Mouse (Mus musculus) embryonic facial prominence, embryonic 13.5 days (tissue): Measurements from ENCODE around the gene Gpr162. TPM values are rescaled to one million over a fixed set of nuclear protein-coding genes. Genes with fewer than 3 reads are reported as not detected.

Experiments
- ATAC-seq: fragments of 200-750 bp; cut with Nextera tagmentation; 2 replicates; pipeline ENCODE4 v1.8.0; 2017; ENCODE audit warnings: low read depth; ENCODE audit not compliant: insufficient number of reproducible peaks, insufficient read depth, low FRiP score, low TSS enrichment
- H3K27ac ChIP-seq: fragments of 300-500 bp; sonication (generic); 2 replicates; pipeline ENCODE4 v1.5.1; 2015; ENCODE audit warnings: moderate library complexity, mild to moderate bottlenecking, inconsistent platforms
- H3K27me3 ChIP-seq: fragments of 300-500 bp; sonication (generic); 2 replicates; pipeline ENCODE4 v1.6.1; 2015; ENCODE audit warnings: mild to moderate bottlenecking, inconsistent platforms
- H3K36me3 ChIP-seq: fragments of 300-500 bp; sonication (generic); 2 replicates; pipeline ENCODE4 v1.6.1; 2015; ENCODE audit warnings: mild to moderate bottlenecking, inconsistent platforms
- H3K4me1 ChIP-seq: fragments of 300-500 bp; sonication (generic); 2 replicates; pipeline ENCODE4 v1.6.1; 2015; ENCODE audit warnings: inconsistent platforms
- H3K4me2 ChIP-seq: fragments of 300-500 bp; sonication (generic); 2 replicates; pipeline ENCODE4 v1.6.1; 2015; ENCODE audit warnings: moderate library complexity, mild to moderate bottlenecking, inconsistent platforms
- H3K4me3 ChIP-seq: fragments of 300-500 bp; sonication (generic); 2 replicates; pipeline ENCODE4 v1.5.1; 2015; ENCODE audit warnings: mild to moderate bottlenecking, inconsistent platforms
- H3K9ac ChIP-seq: fragments of 300-500 bp; sonication (generic); 2 replicates; pipeline ENCODE4 v1.6.1; 2015; ENCODE audit warnings: mild to moderate bottlenecking, inconsistent platforms
- H3K9me3 ChIP-seq: fragments of 300-500 bp; sonication (generic); 2 replicates; pipeline ENCODE4 v1.6.1; 2016; ENCODE audit warnings: inconsistent platforms
- WGBS: fragments of 180-500 bp; shearing (Covaris S2); methylation state at CpG from one replicate; pipeline ENCODE4 v1.1.7; 2015; ENCODE audit warnings: mixed read lengths; 5-methylcytosine and 5-hydroxymethylcytosine counted together
- polyA plus RNA-seq: library from polyadenylated mRNA; unstranded; fragments of >200 nt; fragmentation: Nextera tagmentation; extraction: Ambion mirVana; gene quantifications from 2 replicates; pipeline ENCODE4 v1.2.1, GENCODE M21; 2015

Gpr162 gene
- 2.0 and 2.4 TPM in 2 replicates for polyA plus RNA-seq

- H3K36me3 ChIP-seq, result no peaks in the 10 kb centered on the region
- 0 out of 2 replicates have a peak, but pooled peaks have one; percentile 1 for ATAC-seq
Measured at GRCm38 (mm10) chr6:124863658-124864298, at the start of gene Gpr162. Gene Gpr162, minus strand, starts transcription at chr6:124863983.

GRCm38 (mm10) chr6:124913214-124913613 lies 49.4 kb upstream of the Gpr162 start:
- Histone ChIP-seq H3K27ac (peak overlapping the region; percentile 3; the same call in 1 of the 2 replicates), H3K9ac (no peak overlapping the region), H3K4me3 (no peak overlapping the region), H3K9me3 (no peaks in the 10 kb centered on the region), H3K27me3 (peaks cover 17% of the 10 kb centered on the region), H3K36me3 (peaks cover 28% of the 10 kb centered on the region), H3K4me2 (no peak overlapping the region), H3K4me1 (peaks cover 54% of the 10 kb centered on the region)
- whole genome bisulfite sequencing, result 68% methylated on average over 6 of the region's 6 CpGs
- no peak for ATAC-seq

More at GRCm38 (mm10) chr6:124863658-124864298, at the start of gene Gpr162:
- H3K9me3 ChIP-seq, result no peaks in the 10 kb centered on the region
- H3K4me1 ChIP-seq, result peaks cover 49% of the 10 kb centered on the region
- WGBS, result 1% methylated on average over 42 of the region's 43 CpGs
- peak within 1 kb of the TSS; percentile 28; the same call in 1 of the 2 replicates for H3K27ac ChIP-seq
- H3K27me3 ChIP-seq, result peaks cover 42% of the 10 kb centered on the region
- H3K9ac ChIP-seq, result peak within 1 kb of the TSS; percentile 78
- peak within 1 kb of the TSS; percentile 84 for H3K4me2 ChIP-seq
- H3K4me3 ChIP-seq, result peak within 1 kb of the TSS; percentile 55

GRCm38 (mm10) chr6:124911533-124912218 lies 47.9 kb upstream of the Gpr162 start, which contains the start of gene Lag3:
Gene Lag3, minus strand, starts transcription at chr6:124911705.
- no peak within 1 kb of the TSS for H3K4me3 ChIP-seq
- peak within 1 kb of the TSS; percentile 40 for H3K4me2 ChIP-seq
- H3K9me3 ChIP-seq, result no peaks in the 10 kb centered on the region
- H3K36me3 ChIP-seq, result peaks cover 28% of the 10 kb centered on the region
- WGBS, result 20% methylated on average over 12 of the region's 13 CpGs
- H3K27ac ChIP-seq, result peak within 1 kb of the TSS; percentile 55; the same call in 1 of the 2 replicates
- H3K9ac ChIP-seq, result 0 out of 2 replicates have a peak within 1 kb of the TSS, but pooled peaks have one; percentile 32
- ATAC-seq, result no peak
- peaks cover 17% of the 10 kb centered on the region for H3K27me3 ChIP-seq
- peaks cover 52% of the 10 kb centered on the region for H3K4me1 ChIP-seq

- Histone ChIP-seq H3K4me3 (peak overlapping the region; percentile 26), H3K27ac (no peak overlapping the region), H3K27me3 (peaks cover 17% of the 10 kb centered on the region), H3K4me1 (peaks cover 44% of the 10 kb centered on the region), H3K9me3 (no peaks in the 10 kb centered on the region), H3K4me2 (peak overlapping the region; percentile 57), H3K36me3 (peaks cover 27% of the 10 kb centered on the region), H3K9ac (peak overlapping the region; percentile 66)
- WGBS, result 4% methylated on average over 32 of the region's 32 CpGs
- 0 out of 2 replicates have a peak, but pooled peaks have one; percentile 28 for ATAC-seq
Measured at GRCm38 (mm10) chr6:124910032-124910431, 46.2 kb upstream of the Gpr162 start.

GRCm38 (mm10) chr6:124907767-124908166 lies 44.0 kb upstream of the Gpr162 start:
- Histone ChIP-seq H3K4me1 (peaks cover 35% of the 10 kb centered on the region), H3K27me3 (peaks cover 17% of the 10 kb centered on the region), H3K9me3 (no peaks in the 10 kb centered on the region), H3K9ac (no peak overlapping the region), H3K27ac (no peak overlapping the region), H3K4me2 (no peak overlapping the region), H3K4me3 (no peak overlapping the region), H3K36me3 (peaks cover 4% of the 10 kb centered on the region; the same call in 1 of the 2 replicates)
- 81% methylated on average over 1 of the region's 1 CpGs for WGBS
- ATAC-seq, result no peak

GRCm38 (mm10) chr6:124904991-124905860 lies 41.4 kb upstream of the Gpr162 start:
- peak overlapping the region; percentile 51 for H3K4me3 ChIP-seq

GRCm38 (mm10) chr6:124904161-124904981 lies 40.6 kb upstream of the Gpr162 start:
- peak; percentile 71 for ATAC-seq
- Histone ChIP-seq H3K4me3 (peak overlapping the region; percentile 51), H3K9me3 (no peaks in the 10 kb centered on the region), H3K27me3 (0 out of 2 replicates have a peak, but pooled peaks cover 4% of the 10 kb centered on the region), H3K4me2 (peak overlapping the region; percentile 81), H3K9ac (peak overlapping the region; percentile 80), H3K36me3 (no peaks in the 10 kb centered on the region), H3K27ac (peak overlapping the region; percentile 99), H3K4me1 (peaks cover 16% of the 10 kb centered on the region)
- WGBS, result 7% methylated on average over 24 of the region's 24 CpGs

More at GRCm38 (mm10) chr6:124904991-124905860, 41.4 kb upstream of the Gpr162 start:
- 36% methylated on average over 13 of the region's 16 CpGs for WGBS
- ATAC-seq, result no peak
- H3K27me3 ChIP-seq, result peaks cover 9% of the 10 kb centered on the region
- peak overlapping the region; percentile 80 for H3K9ac ChIP-seq
- H3K4me1 ChIP-seq, result peaks cover 23% of the 10 kb centered on the region
- peak overlapping the region; percentile 99 for H3K27ac ChIP-seq
- H3K9me3 ChIP-seq, result no peaks in the 10 kb centered on the region
- H3K36me3 ChIP-seq, result no peaks in the 10 kb centered on the region
- peak overlapping the region; percentile 81 for H3K4me2 ChIP-seq

- under 1% methylated on average over 23 of the region's 23 CpGs for WGBS
- H3K9me3 ChIP-seq, result no peaks in the 10 kb centered on the region
- peak overlapping the region; percentile 51 for H3K4me3 ChIP-seq
Measured at GRCm38 (mm10) chr6:124903580-124904151, 39.9 kb upstream of the Gpr162 start.

GRCm38 (mm10) chr6:124901851-124902250 lies 38.1 kb upstream of the Gpr162 start:
- Histone ChIP-seq H3K4me1 (peaks cover 16% of the 10 kb centered on the region), H3K9me3 (no peaks in the 10 kb centered on the region), H3K9ac (no peak overlapping the region), H3K4me2 (no peak overlapping the region), H3K4me3 (no peak overlapping the region), H3K36me3 (no peaks in the 10 kb centered on the region), H3K27me3 (no peaks in the 10 kb centered on the region), H3K27ac (no peak overlapping the region)
- no peak for ATAC-seq

More at GRCm38 (mm10) chr6:124903580-124904151, 39.9 kb upstream of the Gpr162 start:
- peak overlapping the region; percentile 81 for H3K4me2 ChIP-seq
- H3K4me1 ChIP-seq, result peaks cover 16% of the 10 kb centered on the region
- H3K9ac ChIP-seq, result peak overlapping the region; percentile 80
- H3K27ac ChIP-seq, result peak overlapping the region; percentile 99
- H3K27me3 ChIP-seq, result no peaks in the 10 kb centered on the region
- H3K36me3 ChIP-seq, result no peaks in the 10 kb centered on the region
- peak; percentile 69 for ATAC-seq

GRCm38 (mm10) chr6:124900801-124901480 lies 37.2 kb upstream of the Gpr162 start:
- Histone ChIP-seq H3K27me3 (no peaks in the 10 kb centered on the region), H3K36me3 (no peaks in the 10 kb centered on the region), H3K4me1 (peaks cover 16% of the 10 kb centered on the region), H3K4me2 (no peak overlapping the region), H3K9ac (no peak overlapping the region), H3K27ac (no peak overlapping the region), H3K9me3 (no peaks in the 10 kb centered on the region), H3K4me3 (no peak overlapping the region)
- ATAC-seq, result no peak
- WGBS, result 66% methylated on average over 10 of the region's 10 CpGs
